Comparison of ENCODE assay signal across 20 mouse cellular contexts in the genomic region with DNA sequence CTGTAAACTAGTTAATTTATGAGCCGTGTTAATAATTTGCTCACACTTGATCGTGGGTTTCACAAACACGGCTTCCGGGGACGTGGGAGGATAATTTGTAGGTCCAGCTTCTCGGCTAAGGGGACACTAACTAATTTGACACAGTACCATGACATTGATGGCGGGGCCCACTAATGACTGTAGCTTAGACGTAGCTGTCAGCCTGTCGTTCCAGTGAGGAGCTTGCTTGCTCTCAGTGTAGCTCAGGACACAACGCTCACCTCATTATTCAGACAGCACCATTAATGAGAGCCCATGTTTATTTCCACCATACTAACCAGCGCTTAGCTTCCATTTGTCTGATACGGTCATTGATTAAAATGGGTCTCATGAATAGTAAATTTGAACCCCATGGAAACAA.
DNase-seq lines count a peak whose midpoint lies in the region; ATAC-seq and TF ChIP-seq lines count a peak whose summit lies in the region.
"Had no signal": no experiment of that assay in that cellular context is flagged by ENCODE, and none has a peak within 500 bp of the region (broad histone marks: within the 10 kb centered on the region; RNA-seq: fewer than 3 reads in every experiment).

No protein-coding gene starts in this region.

- WGBS in forebrain, embryonic 13.5 days: 45% methylated on average over 12 of the region's 12 CpGs
- WGBS in forebrain, embryonic 15.5 days: 39% methylated on average over 12 of the region's 12 CpGs
- 74% methylated on average over 12 of the region's 12 CpGs for WGBS in midbrain, embryonic 12.5 days
- WGBS in midbrain, embryonic 14.5 days: 57% methylated on average over 12 of the region's 12 CpGs

- DNase-seq in midbrain, embryonic 14.5 days: no peak
- peak; percentile 46 for DNase-seq in brain, embryonic 14.5 days (ENCODE audit: low read depth)
- DNase-seq in gastrocnemius, postnatal 4 days (ENCODE audit: low spot score in 2 of 2): no peak
- DNase-seq: adrenal gland, adult 8-10 months; cerebellum, adult 11-12 months; cerebellum, adult 9-11 months; cerebellum, postnatal 36 days; gastrocnemius, postnatal 10 days; heart, adult 2 months; heart, postnatal 14 days; kidney, adult 11 months had no signal

- no peak for TF ChIP-seq CTCF in brain, embryonic 14.5 days (IDR thresholded peaks at IDR 0.05; ENCODE audit: borderline replicate concordance, extremely low read depth, insufficient read depth, insufficient read length)

- H3K4me3 ChIP-seq in forebrain, embryonic 13.5 days: no peak overlapping the region
- no peak overlapping the region for H3K4me3 ChIP-seq in forebrain, embryonic 15.5 days
- H3K4me3 ChIP-seq in midbrain, embryonic 12.5 days: no peak overlapping the region
- no peak overlapping the region for H3K4me3 ChIP-seq in midbrain, embryonic 14.5 days (replicated peaks; ENCODE audit: low read depth, low read length)
- H3K4me3 ChIP-seq: embryonic facial prominence, embryonic 15.5 days; erythroblast, embryonic 14.5 days; heart, adult 2 months; heart, embryonic 15.5 days had no signal

- peaks cover 18% of the 10 kb centered on the region for H3K4me1 ChIP-seq in forebrain, embryonic 13.5 days
- H3K4me1 ChIP-seq in forebrain, embryonic 15.5 days: peaks cover 5% of the 10 kb centered on the region
- H3K4me1 ChIP-seq in midbrain, embryonic 12.5 days: peaks cover 15% of the 10 kb centered on the region
- no peaks in the 10 kb centered on the region for H3K4me1 ChIP-seq in midbrain, embryonic 14.5 days (ENCODE audit: control insufficient read depth, insufficient read depth, low read length)
- H3K4me1 ChIP-seq: embryonic facial prominence, embryonic 15.5 days had no signal

- H3K36me3 ChIP-seq in forebrain, embryonic 13.5 days (ENCODE audit: poor library complexity, severe bottlenecking): no peaks in the 10 kb centered on the region
- no peaks in the 10 kb centered on the region for H3K36me3 ChIP-seq in forebrain, embryonic 15.5 days
- H3K36me3 ChIP-seq in midbrain, embryonic 12.5 days: no peaks in the 10 kb centered on the region
- H3K36me3 ChIP-seq in midbrain, embryonic 14.5 days (ENCODE audit: control insufficient read depth, insufficient read depth, low read length): no peaks in the 10 kb centered on the region
- H3K36me3 ChIP-seq: embryonic facial prominence, embryonic 15.5 days; heart, embryonic 15.5 days had no signal

- peak overlapping the region; percentile 1; the same call in 1 of the 2 replicates for H3K4me2 ChIP-seq in forebrain, embryonic 13.5 days
- H3K4me2 ChIP-seq in forebrain, embryonic 15.5 days (replicated peaks): no peak overlapping the region
- no peak overlapping the region for H3K4me2 ChIP-seq in midbrain, embryonic 12.5 days (replicated peaks)
- H3K4me2 ChIP-seq in midbrain, embryonic 14.5 days (ENCODE audit: low read length): no peak overlapping the region
- H3K4me2 ChIP-seq: embryonic facial prominence, embryonic 15.5 days; heart, embryonic 11.5 days; heart, embryonic 15.5 days; hindbrain, embryonic 14.5 days had no signal

- ATAC-seq in forebrain, embryonic 13.5 days: no peak
- no peak for ATAC-seq in forebrain, embryonic 15.5 days (replicated peaks)
- ATAC-seq in midbrain, embryonic 12.5 days (ENCODE audit: low FRiP score, low read depth): peak; percentile 49; the same call in 1 of the 2 replicates
- ATAC-seq in midbrain, embryonic 14.5 days (ENCODE audit: low FRiP score, low TSS enrichment): no peak

- H3K9me3 ChIP-seq in forebrain, embryonic 13.5 days (replicated peaks): no peaks in the 10 kb centered on the region
- H3K9me3 ChIP-seq in forebrain, embryonic 15.5 days: no peaks in the 10 kb centered on the region
- H3K9me3 ChIP-seq in midbrain, embryonic 12.5 days: no peaks in the 10 kb centered on the region
- H3K9me3 ChIP-seq in midbrain, embryonic 14.5 days (ENCODE audit: control insufficient read depth, low read length): no peaks in the 10 kb centered on the region
- H3K9me3 ChIP-seq: embryonic facial prominence, embryonic 15.5 days; heart, embryonic 15.5 days had no signal

- no peak for TF ChIP-seq POLR2A in brain, embryonic 14.5 days (IDR thresholded peaks at IDR 0.05; ENCODE audit: borderline replicate concordance, extremely low read depth, insufficient read depth, insufficient read length, poor library complexity, severe bottlenecking)

- no peak overlapping the region for H3K9ac ChIP-seq in forebrain, embryonic 13.5 days
- no peak overlapping the region for H3K9ac ChIP-seq in forebrain, embryonic 15.5 days (replicated peaks)
- no peak overlapping the region for H3K9ac ChIP-seq in midbrain, embryonic 12.5 days (replicated peaks)
- H3K9ac ChIP-seq in midbrain, embryonic 14.5 days (replicated peaks; ENCODE audit: low read length): no peak overlapping the region
- H3K9ac ChIP-seq: embryonic facial prominence, embryonic 15.5 days; heart, embryonic 15.5 days; hindbrain, embryonic 14.5 days had no signal

- H3K27ac ChIP-seq in forebrain, embryonic 13.5 days: no peak overlapping the region
- no peak overlapping the region for H3K27ac ChIP-seq in forebrain, embryonic 15.5 days (replicated peaks)
- H3K27ac ChIP-seq in midbrain, embryonic 12.5 days (replicated peaks): no peak overlapping the region
- H3K27ac ChIP-seq in midbrain, embryonic 14.5 days (replicated peaks; ENCODE audit: low read depth, low read length): no peak overlapping the region
- H3K27ac ChIP-seq: embryonic facial prominence, embryonic 15.5 days; heart, adult 2 months; heart, embryonic 15.5 days; hindbrain, embryonic 14.5 days had no signal

- H3K27me3 ChIP-seq in forebrain, embryonic 13.5 days: no peaks in the 10 kb centered on the region
- H3K27me3 ChIP-seq in forebrain, embryonic 15.5 days: no peaks in the 10 kb centered on the region
- no peaks in the 10 kb centered on the region for H3K27me3 ChIP-seq in midbrain, embryonic 12.5 days
- H3K27me3 ChIP-seq in midbrain, embryonic 14.5 days (ENCODE audit: control insufficient read depth, insufficient read depth, low read length): no peaks in the 10 kb centered on the region
- H3K27me3 ChIP-seq: CH12.LX; embryonic facial prominence, embryonic 15.5 days; heart, embryonic 15.5 days had no signal
